Mouse (Mus musculus): Measurements from ENCODE around the gene Tnnt2. TPM values are rescaled to one million over a fixed set of nuclear protein-coding genes. Genes with fewer than 3 reads are reported as not detected.

Gene Tnnt2
- 15,626 TPM for polyA plus RNA-seq (2014; fragmentation: Illumina TruSeq; extraction: RNeasy Lipid Tissue Mini Kit (QIAGEN cat#74804); ENCODE audit: low read depth, low replicate concordance)

GRCm38 (mm10) chr1:135835716-135836483, at the start of gene Tnnt2:
Tnnt2 (plus strand) TSS chr1:135836354.

GRCm38 (mm10) chr1:135818481-135819086, 17.6 kb upstream of the Tnnt2 start, which contains the start of gene Lad1:
Lad1 (plus strand) TSS chr1:135818598.

Other genes with a start within 250 kb of the Tnnt2 start
- 17.4 TPM for gene Nav1, start 229.1 kb upstream of the Tnnt2 start, polyA plus RNA-seq (2014; fragmentation: Illumina TruSeq; extraction: RNeasy Lipid Tissue Mini Kit (QIAGEN cat#74804); ENCODE audit: low read depth, low replicate concordance)
- 69.7 TPM for gene Csrp1, start 116.3 kb upstream of the Tnnt2 start, polyA plus RNA-seq (2014; fragmentation: Illumina TruSeq; extraction: RNeasy Lipid Tissue Mini Kit (QIAGEN cat#74804); ENCODE audit: low read depth, low replicate concordance)
- 18.4 TPM for gene Phlda3, start 70.2 kb upstream of the Tnnt2 start, polyA plus RNA-seq (2014; fragmentation: Illumina TruSeq; extraction: RNeasy Lipid Tissue Mini Kit (QIAGEN cat#74804); ENCODE audit: low read depth, low replicate concordance)
- 2.1 TPM for gene Tnni1, start 56.9 kb upstream of the Tnnt2 start, polyA plus RNA-seq (2014; fragmentation: Illumina TruSeq; extraction: RNeasy Lipid Tissue Mini Kit (QIAGEN cat#74804); ENCODE audit: low read depth, low replicate concordance)
- gene Lad1, start 17.8 kb upstream of the Tnnt2 start, polyA plus RNA-seq (2014; fragmentation: Illumina TruSeq; extraction: RNeasy Lipid Tissue Mini Kit (QIAGEN cat#74804); ENCODE audit: low read depth, low replicate concordance) = 15.4 TPM
- gene Pkp1, start 82.9 kb downstream of the Tnnt2 start, polyA plus RNA-seq (2014; fragmentation: Illumina TruSeq; extraction: RNeasy Lipid Tissue Mini Kit (QIAGEN cat#74804); ENCODE audit: low read depth, low replicate concordance) = not detected
- gene Igfn1, start 170.0 kb downstream of the Tnnt2 start, polyA plus RNA-seq (2014; fragmentation: Illumina TruSeq; extraction: RNeasy Lipid Tissue Mini Kit (QIAGEN cat#74804); ENCODE audit: low read depth, low replicate concordance) = not detected
- 14.8 TPM for gene Tmem9, start 171.8 kb downstream of the Tnnt2 start, polyA plus RNA-seq (2014; fragmentation: Illumina TruSeq; extraction: RNeasy Lipid Tissue Mini Kit (QIAGEN cat#74804); ENCODE audit: low read depth, low replicate concordance)
- gene Ascl5, start 214.4 kb downstream of the Tnnt2 start, polyA plus RNA-seq (2014; fragmentation: Illumina TruSeq; extraction: RNeasy Lipid Tissue Mini Kit (QIAGEN cat#74804); ENCODE audit: low read depth, low replicate concordance) = not detected
- gene Cacna1s, start 216.4 kb downstream of the Tnnt2 start, polyA plus RNA-seq (2014; fragmentation: Illumina TruSeq; extraction: RNeasy Lipid Tissue Mini Kit (QIAGEN cat#74804); ENCODE audit: low read depth, low replicate concordance) = 11.0 TPM

Data from heart, adult 10 weeks (tissue).